Mouse (Mus musculus) E14TG2a.4 (cell line): ENCODE results near the gene Ogfod2.

Experiments used
- CTCF ChIP-seq: conservative IDR thresholded peaks from 2 replicates; pipeline ENCODE4 v1.5.1; 2014; ENCODE audit warnings: low read length
- POU5F1 ChIP-seq: IDR thresholded peaks from 2 replicates; pipeline ENCODE4 v1.6.1; 2014; ENCODE audit warnings: low read length, borderline replicate concordance

DNA sequence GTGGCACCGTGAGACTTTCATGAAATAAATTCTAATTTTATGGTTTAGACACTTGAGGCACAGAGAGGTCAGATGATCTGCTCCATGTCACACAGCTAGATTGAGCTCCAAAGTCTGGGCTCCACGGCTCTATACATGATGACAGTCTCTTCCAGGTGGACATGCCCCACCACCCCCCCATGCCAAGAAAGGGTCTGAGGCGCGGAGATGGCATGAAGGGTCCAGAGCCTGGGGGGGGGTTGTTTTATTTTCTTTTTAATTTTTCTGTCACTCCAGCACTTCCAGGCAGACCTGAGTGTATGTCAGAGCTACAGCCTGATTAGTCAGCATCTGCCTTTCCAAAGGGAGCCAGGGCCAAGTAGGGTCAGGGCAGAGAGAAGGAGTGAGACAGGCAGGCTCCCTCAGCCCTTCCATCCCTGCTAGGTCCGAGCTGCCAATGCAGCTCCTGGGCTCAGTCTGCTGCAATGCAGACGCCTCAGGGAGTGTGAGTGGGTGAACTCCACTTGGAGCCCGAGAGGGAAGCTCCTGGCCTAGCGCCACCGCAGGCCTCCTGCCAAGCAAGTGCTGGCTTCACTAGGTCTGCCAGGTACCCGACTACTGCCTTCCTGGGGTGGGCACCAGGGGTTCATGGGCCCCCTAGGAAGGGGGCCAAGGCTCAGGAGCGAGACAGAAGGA, 18.8 kb upstream of the Ogfod2 start:
- no peak for TF ChIP-seq CTCF
- no peak for TF ChIP-seq POU5F1
